Mouse (Mus musculus) liver, embryonic 15.5 days (tissue): ENCODE measurements around the gene Cyp4f17. TPM values are rescaled to one million over a fixed set of nuclear protein-coding genes. Genes with fewer than 3 reads are reported as not detected.
"Not testable (repeated sequence)": the region's sequence is repeated elsewhere in the genome, so short reads cannot be mapped to it uniquely, and the experiment has no call there.

Experiments used
- ATAC-seq: fragments of 200-750 bp; cut with Nextera tagmentation; 2 replicates; pipeline ENCODE4 v1.8.0; 2017; ENCODE audit warnings: moderate number of reproducible peaks, mild to moderate bottlenecking, moderate library complexity; ENCODE audit not compliant: insufficient read depth
- H3K27ac ChIP-seq: fragments of 300-500 bp; sonication (generic); replicated peaks from 2 replicates; pipeline ENCODE4 v1.5.1; 2015; ENCODE audit warnings: mild to moderate bottlenecking, inconsistent platforms
- H3K27me3 ChIP-seq: fragments of 300-500 bp; sonication (generic); 2 replicates; pipeline ENCODE4 v1.6.1; 2015; ENCODE audit warnings: mild to moderate bottlenecking, inconsistent platforms
- H3K36me3 ChIP-seq: fragments of 300-500 bp; sonication (generic); replicated peaks from 2 replicates; pipeline ENCODE4 v1.6.1; 2015; ENCODE audit warnings: moderate library complexity, mild to moderate bottlenecking, inconsistent platforms
- H3K4me1 ChIP-seq: fragments of 300-500 bp; sonication (generic); replicated peaks from 2 replicates; pipeline ENCODE4 v1.6.1; 2015; ENCODE audit warnings: inconsistent platforms
- H3K4me2 ChIP-seq: fragments of 300-500 bp; sonication (generic); 2 replicates; pipeline ENCODE4 v1.6.1; 2015; ENCODE audit warnings: moderate library complexity, mild to moderate bottlenecking, inconsistent platforms
- H3K4me3 ChIP-seq: fragments of 300-500 bp; sonication (generic); replicated peaks from 2 replicates; pipeline ENCODE4 v1.5.1; 2015; ENCODE audit warnings: mild to moderate bottlenecking, inconsistent platforms
- H3K9ac ChIP-seq: fragments of 300-500 bp; sonication (generic); 2 replicates; pipeline ENCODE4 v1.6.1; 2015; ENCODE audit warnings: moderate library complexity, mild to moderate bottlenecking, inconsistent platforms
- H3K9me3 ChIP-seq: fragments of 300-500 bp; sonication (generic); replicated peaks from 2 replicates; pipeline ENCODE4 v1.6.1; 2016; ENCODE audit warnings: inconsistent platforms
- WGBS: fragments of 180-500 bp; shearing (Covaris S2); methylation state at CpG from one replicate; pipeline ENCODE4 v1.1.7; 2015; ENCODE audit warnings: mixed read lengths; ENCODE audit not compliant: insufficient replicate concordance; 5-methylcytosine and 5-hydroxymethylcytosine counted together
- polyA plus RNA-seq: library from polyadenylated mRNA; unstranded; fragments of >200 nt; fragmentation: Nextera tagmentation; extraction: Ambion mirVana; gene quantifications from 2 replicates; pipeline ENCODE4 v1.2.1, GENCODE M21; 2015

Gene Cyp4f17
- polyA plus RNA-seq, 1 experiment from 2014 or later: 0.85 TPM

DNA sequence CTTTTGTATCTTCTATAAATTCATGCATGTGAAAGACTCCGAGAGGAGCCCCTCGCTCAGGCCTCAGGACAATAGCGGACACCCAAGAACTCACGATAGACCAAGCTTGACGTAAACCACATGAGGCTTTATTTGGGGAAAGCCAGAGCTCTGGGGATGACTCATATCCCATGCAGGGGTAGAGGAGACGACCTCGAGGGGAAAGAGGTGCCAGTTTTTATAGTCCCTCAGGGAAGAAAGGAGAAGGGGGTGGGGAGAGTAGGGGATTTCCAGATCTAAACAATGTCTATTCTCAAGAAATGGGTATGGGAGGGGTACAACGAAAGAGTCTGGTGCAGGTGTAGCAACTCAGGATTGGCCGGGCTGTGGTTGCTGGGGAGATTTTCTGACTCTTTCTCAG is 48.5 kb downstream of the Cyp4f17 start:
- ATAC-seq, H3K9me3 ChIP-seq: not testable (repeated sequence)
- WGBS: 50% methylated on average over 9 of the region's 9 CpGs

DNA sequence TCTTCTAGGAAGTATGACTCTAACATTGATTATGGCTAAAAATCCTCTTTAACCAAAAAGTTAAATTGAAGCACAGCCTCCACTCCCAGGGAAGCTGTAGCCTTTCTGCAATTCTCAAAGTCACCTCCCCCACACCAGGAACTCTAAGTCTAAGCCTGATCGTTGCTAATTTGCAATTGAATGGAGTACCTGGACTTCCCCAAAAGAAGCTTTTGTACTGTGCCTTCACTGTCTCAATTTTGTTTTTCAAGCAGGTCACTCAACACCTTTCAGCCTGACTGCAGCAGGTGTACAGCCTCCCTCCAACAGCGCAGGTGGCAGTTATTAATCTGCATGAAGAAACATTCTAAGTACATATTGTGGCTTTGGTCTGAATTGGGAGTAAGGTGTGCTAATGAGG is 57.5 kb downstream of the Cyp4f17 start:
- WGBS: 59% methylated on average over 2 of the region's 2 CpGs
- not testable (repeated sequence) for H3K9me3 ChIP-seq, H3K9ac ChIP-seq, H3K27me3 ChIP-seq, H3K36me3 ChIP-seq, H3K4me1 ChIP-seq, H3K4me3 ChIP-seq, H3K4me2 ChIP-seq, ATAC-seq, H3K27ac ChIP-seq

More for the DNA sequence above, 48.5 kb downstream of the Cyp4f17 start:
- H3K36me3 ChIP-seq, H3K4me3 ChIP-seq, H3K27me3 ChIP-seq, H3K9ac ChIP-seq, H3K27ac ChIP-seq, H3K4me1 ChIP-seq, H3K4me2 ChIP-seq: not testable (repeated sequence)

- WGBS: 55% methylated on average over 2 of the region's 2 CpGs
- H3K9ac ChIP-seq: not testable (repeated sequence)
Observed at GRCm38 (mm10) chr17:32573286-32573685, 67.4 kb downstream of the Cyp4f17 start.

GRCm38 (mm10) chr17:32577496-32578186 is 71.8 kb downstream of the Cyp4f17 start:
- Histone ChIP-seq H3K36me3 (no peaks in the 10 kb centered on the region), H3K9me3 (no peaks in the 10 kb centered on the region), H3K9ac (no peak overlapping the region), H3K4me3 (no peak overlapping the region), H3K27ac (no peak overlapping the region), H3K4me2 (no peak overlapping the region), H3K4me1 (no peaks in the 10 kb centered on the region), H3K27me3 (no peaks in the 10 kb centered on the region)
- 44% methylated on average over 7 of the region's 7 CpGs for WGBS
- ATAC-seq: no peak

More at GRCm38 (mm10) chr17:32573286-32573685, 67.4 kb downstream of the Cyp4f17 start:
- not testable (repeated sequence) for H3K9me3 ChIP-seq, H3K4me1 ChIP-seq, H3K4me2 ChIP-seq, H3K27me3 ChIP-seq, H3K27ac ChIP-seq, H3K36me3 ChIP-seq, H3K4me3 ChIP-seq, ATAC-seq

Other genes starting within 250 kb of the Cyp4f17 start
- 31.5 and 34.7 TPM in 2 replicates for gene Brd4, start 221.3 kb upstream of the Cyp4f17 start, polyA plus RNA-seq
- 29.1 and 32.3 TPM in 2 replicates for gene Akap8, start 184.8 kb upstream of the Cyp4f17 start, polyA plus RNA-seq
- 36.1 and 39.1 TPM in 2 replicates for gene Akap8l, start 155.4 kb upstream of the Cyp4f17 start, polyA plus RNA-seq
- gene Wiz, start 116.6 kb upstream of the Cyp4f17 start, polyA plus RNA-seq: 6.2 and 6.7 TPM in 2 replicates
- gene Rasal3, start 102.5 kb upstream of the Cyp4f17 start, polyA plus RNA-seq: 2.4 and 4.0 TPM in 2 replicates
- 7.2 and 9.2 TPM in 2 replicates for gene Pglyrp2, start 81.9 kb upstream of the Cyp4f17 start, polyA plus RNA-seq
- gene Cyp4f39, start 53.3 kb upstream of the Cyp4f17 start, polyA plus RNA-seq: 0.52 and 0.83 TPM in 2 replicates
- 4.3 and 4.5 TPM in 2 replicates for gene Cyp4f16, start 30.5 kb downstream of the Cyp4f17 start, polyA plus RNA-seq
- not detected in 2 replicates for gene Cyp4f37, start 115.3 kb downstream of the Cyp4f17 start, polyA plus RNA-seq
- gene Cyp4f40, start 152.8 kb downstream of the Cyp4f17 start, polyA plus RNA-seq: not detected in 2 replicates
- gene Cyp4f15, start 179.6 kb downstream of the Cyp4f17 start, polyA plus RNA-seq: 6.5 and 7.5 TPM in 2 replicates